Mouse (Mus musculus): ENCODE data around the gene Oip5. TPM values are rescaled to one million over a fixed set of nuclear protein-coding genes. Genes with fewer than 3 reads are reported as not detected.

The Oip5 gene
- polyA plus RNA-seq, 1 experiment from 2014 or later, result 32.1 TPM

- no peaks in the 10 kb centered on the region for H3K36me3 ChIP-seq (replicated peaks; ENCODE audit: control insufficient read depth, insufficient read depth, low read depth, low read length)
- no peaks in the 10 kb centered on the region for H3K4me1 ChIP-seq (ENCODE audit: control insufficient read depth, insufficient read depth, low read length)
- H3K4me2 ChIP-seq (ENCODE audit: low read depth, low read length), result no peak overlapping the region
- no peaks in the 10 kb centered on the region for H3K9me3 ChIP-seq (replicated peaks; ENCODE audit: control insufficient read depth, low read length)
- ATAC-seq (replicated peaks; ENCODE audit: insufficient number of reproducible peaks, low FRiP score, low TSS enrichment, low read depth), result no peak
- H3K27ac ChIP-seq (replicated peaks; ENCODE audit: low read depth, low read length), result no peak overlapping the region
- no peaks in the 10 kb centered on the region for H3K27me3 ChIP-seq (ENCODE audit: control insufficient read depth, insufficient read depth, low read length)
- H3K9ac ChIP-seq (replicated peaks; ENCODE audit: low read length), result no peak overlapping the region
- no peak for DNase-seq (ENCODE audit: low spot score)
- H3K4me3 ChIP-seq (ENCODE audit: low read depth, low read length), result no peak overlapping the region
- 90% methylated on average over 3 of the region's 3 CpGs for WGBS
Observed at GRCm38 (mm10) chr2:119581571-119581970, 36.7 kb downstream of the Oip5 start.

- H3K36me3 ChIP-seq (replicated peaks; ENCODE audit: control insufficient read depth, insufficient read depth, low read depth, low read length), result no peaks in the 10 kb centered on the region
Observed at GRCm38 (mm10) chr2:119572471-119572870, 45.8 kb downstream of the Oip5 start.

DNA sequence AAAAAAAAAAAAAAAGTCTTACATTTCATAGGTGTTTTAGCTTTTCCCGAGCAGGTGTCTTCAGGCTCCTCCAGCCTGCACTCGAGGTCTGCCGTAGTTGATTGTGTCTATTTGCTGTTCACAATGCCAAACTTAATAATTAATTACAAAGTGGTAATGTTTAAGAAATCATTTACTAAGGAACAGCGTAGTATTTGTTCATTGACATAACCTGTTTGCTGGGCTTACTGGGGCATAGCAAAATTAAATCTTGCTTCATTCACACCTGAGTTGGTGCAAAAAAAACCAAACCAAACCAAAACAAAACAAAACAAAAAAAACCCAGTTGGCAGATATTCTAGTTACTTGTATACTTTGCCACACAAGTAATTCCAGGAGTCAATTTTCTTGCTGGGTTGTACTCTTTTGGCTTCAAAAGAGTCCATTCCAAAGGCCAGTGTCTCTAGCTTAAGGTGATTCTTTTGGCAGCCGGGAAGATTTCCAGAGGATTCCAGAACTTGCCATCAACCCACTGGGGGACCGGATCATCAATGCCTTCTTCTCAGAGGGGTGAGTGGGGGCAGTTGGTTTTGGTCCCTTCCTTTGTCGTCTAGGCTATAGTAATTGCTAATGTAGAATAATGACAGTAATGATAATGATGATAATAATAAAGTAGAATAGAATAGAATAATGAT, 52.0 kb downstream of the Oip5 start:
- DNase-seq (ENCODE audit: low spot score) (no peak), ATAC-seq (replicated peaks; ENCODE audit: insufficient number of reproducible peaks, low FRiP score, low TSS enrichment, low read depth) (no peak)
- H3K27me3 ChIP-seq (ENCODE audit: control insufficient read depth, insufficient read depth, low read length), result no peaks in the 10 kb centered on the region
- H3K9me3 ChIP-seq (replicated peaks; ENCODE audit: control insufficient read depth, low read length), result no peaks in the 10 kb centered on the region
- no peaks in the 10 kb centered on the region for H3K36me3 ChIP-seq (replicated peaks; ENCODE audit: control insufficient read depth, insufficient read depth, low read depth, low read length)
- no peak overlapping the region for H3K4me3 ChIP-seq (ENCODE audit: low read depth, low read length)
- H3K27ac ChIP-seq (replicated peaks; ENCODE audit: low read depth, low read length), result no peak overlapping the region
- H3K4me1 ChIP-seq (ENCODE audit: control insufficient read depth, insufficient read depth, low read length), result no peaks in the 10 kb centered on the region
- no peak overlapping the region for H3K9ac ChIP-seq (replicated peaks; ENCODE audit: low read length)
- H3K4me2 ChIP-seq (ENCODE audit: low read depth, low read length), result no peak overlapping the region
- WGBS, result 90% methylated on average over 7 of the region's 7 CpGs

More at GRCm38 (mm10) chr2:119572471-119572870, 45.8 kb downstream of the Oip5 start:
- Histone ChIP-seq H3K27me3 (ENCODE audit: control insufficient read depth, insufficient read depth, low read length) (no peaks in the 10 kb centered on the region), H3K9me3 (replicated peaks; ENCODE audit: control insufficient read depth, low read length) (no peaks in the 10 kb centered on the region), H3K9ac (replicated peaks; ENCODE audit: low read length) (no peak overlapping the region), H3K4me1 (ENCODE audit: control insufficient read depth, insufficient read depth, low read length) (no peaks in the 10 kb centered on the region), H3K4me2 (ENCODE audit: low read depth, low read length) (no peak overlapping the region), H3K27ac (replicated peaks; ENCODE audit: low read depth, low read length) (no peak overlapping the region), H3K4me3 (ENCODE audit: low read depth, low read length) (no peak overlapping the region)
- DNase-seq (ENCODE audit: low spot score), result no peak
- 92% methylated on average over 1 of the region's 1 CpGs for WGBS
- no peak for ATAC-seq (replicated peaks; ENCODE audit: insufficient number of reproducible peaks, low FRiP score, low TSS enrichment, low read depth)

GRCm38 (mm10) chr2:119565284-119565683, 53.0 kb downstream of the Oip5 start:
- no peaks in the 10 kb centered on the region for H3K27me3 ChIP-seq (ENCODE audit: control insufficient read depth, insufficient read depth, low read length)
- no peak for ATAC-seq (replicated peaks; ENCODE audit: insufficient number of reproducible peaks, low FRiP score, low TSS enrichment, low read depth)
- no peak for DNase-seq (ENCODE audit: low spot score)
- no peaks in the 10 kb centered on the region for H3K9me3 ChIP-seq (replicated peaks; ENCODE audit: control insufficient read depth, low read length)
- H3K4me2 ChIP-seq (ENCODE audit: low read depth, low read length), result no peak overlapping the region
- no peaks in the 10 kb centered on the region for H3K36me3 ChIP-seq (replicated peaks; ENCODE audit: control insufficient read depth, insufficient read depth, low read depth, low read length)
- 96% methylated on average over 4 of the region's 4 CpGs for WGBS
- no peak overlapping the region for H3K9ac ChIP-seq (replicated peaks; ENCODE audit: low read length)
- no peak overlapping the region for H3K27ac ChIP-seq (replicated peaks; ENCODE audit: low read depth, low read length)
- no peak overlapping the region for H3K4me3 ChIP-seq (ENCODE audit: low read depth, low read length)
- no peaks in the 10 kb centered on the region for H3K4me1 ChIP-seq (ENCODE audit: control insufficient read depth, insufficient read depth, low read length)

DNA sequence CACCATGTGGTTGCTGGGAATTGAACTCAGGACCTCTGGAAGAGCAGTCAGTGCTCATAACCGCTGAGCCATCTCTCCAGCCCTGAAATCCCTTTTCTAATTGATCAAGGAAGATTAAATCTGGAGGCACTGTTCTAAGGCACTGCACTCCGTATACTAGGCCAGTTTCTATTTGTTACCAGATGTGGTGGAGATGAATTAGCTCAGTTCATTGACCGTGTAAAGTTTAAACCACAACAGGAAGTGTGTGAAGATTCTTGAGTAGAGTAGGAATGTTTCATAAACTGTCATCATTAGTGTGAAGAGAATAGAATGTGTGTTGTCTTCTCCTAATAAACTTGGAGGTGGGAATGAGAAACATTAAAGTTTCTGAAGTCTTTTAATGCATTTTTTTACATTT, 56.5 kb downstream of the Oip5 start:
- Histone ChIP-seq H3K4me2 (ENCODE audit: low read depth, low read length) (no peak overlapping the region), H3K27ac (replicated peaks; ENCODE audit: low read depth, low read length) (no peak overlapping the region)
- ATAC-seq (replicated peaks; ENCODE audit: insufficient number of reproducible peaks, low FRiP score, low TSS enrichment, low read depth), result no peak

More for the DNA sequence above, 56.5 kb downstream of the Oip5 start:
- 89% methylated on average over 3 of the region's 3 CpGs for WGBS
- no peaks in the 10 kb centered on the region for H3K9me3 ChIP-seq (replicated peaks; ENCODE audit: control insufficient read depth, low read length)
- no peak overlapping the region for H3K4me3 ChIP-seq (ENCODE audit: low read depth, low read length)
- no peaks in the 10 kb centered on the region for H3K27me3 ChIP-seq (ENCODE audit: control insufficient read depth, insufficient read depth, low read length)
- no peaks in the 10 kb centered on the region for H3K36me3 ChIP-seq (replicated peaks; ENCODE audit: control insufficient read depth, insufficient read depth, low read depth, low read length)
- no peak overlapping the region for H3K9ac ChIP-seq (replicated peaks; ENCODE audit: low read length)
- no peaks in the 10 kb centered on the region for H3K4me1 ChIP-seq (ENCODE audit: control insufficient read depth, insufficient read depth, low read length)
- no peak for DNase-seq (ENCODE audit: low spot score)

Other genes starting within 250 kb of the Oip5 start
- gene Ino80, start 140.8 kb downstream of the Oip5 start, polyA plus RNA-seq (2014; fragmentation: Nextera tagmentation; extraction: Ambion mirVana), result 3.6 and 4.3 TPM in 2 replicates
- 0.40 and 0.48 TPM in 2 replicates for gene Exd1, start 70.8 kb downstream of the Oip5 start, polyA plus RNA-seq (2014; fragmentation: Nextera tagmentation; extraction: Ambion mirVana)
- 73.6 and 74.4 TPM in 2 replicates for gene Chp1, start 70.8 kb downstream of the Oip5 start, polyA plus RNA-seq (2014; fragmentation: Nextera tagmentation; extraction: Ambion mirVana)
- 104 and 114 TPM in 2 replicates for gene Nusap1, start 171 bp downstream of the Oip5 start, polyA plus RNA-seq (2014; fragmentation: Nextera tagmentation; extraction: Ambion mirVana)
- 50.8 and 55.3 TPM in 2 replicates for gene Ndufaf1, start 44.4 kb upstream of the Oip5 start, polyA plus RNA-seq (2014; fragmentation: Nextera tagmentation; extraction: Ambion mirVana)
- gene Rtf1, start 56.6 kb upstream of the Oip5 start, polyA plus RNA-seq (2014; fragmentation: Nextera tagmentation; extraction: Ambion mirVana), result 33.0 and 38.4 TPM in 2 replicates
- gene Itpka, start 123.9 kb upstream of the Oip5 start, polyA plus RNA-seq (2014; fragmentation: Nextera tagmentation; extraction: Ambion mirVana), result 1.2 TPM in 2 replicates
- gene Ltk, start 142.0 kb upstream of the Oip5 start, polyA plus RNA-seq (2014; fragmentation: Nextera tagmentation; extraction: Ambion mirVana), result not detected in 2 replicates
- gene Rpap1, start 169.1 kb upstream of the Oip5 start, polyA plus RNA-seq (2014; fragmentation: Nextera tagmentation; extraction: Ambion mirVana), result 17.5 and 20.0 TPM in 2 replicates
- gene Tyro3, start 179.3 kb upstream of the Oip5 start, polyA plus RNA-seq (2014; fragmentation: Nextera tagmentation; extraction: Ambion mirVana), result 16.3 and 21.0 TPM in 2 replicates

Data from embryonic facial prominence, embryonic 11.5 days (tissue).